Mouse (Mus musculus) bone marrow macrophage, adult 2 months (primary cell): ENCODE measurements around the gene Mapk3. TPM values are rescaled to one million over a fixed set of nuclear protein-coding genes. Genes with fewer than 3 reads are reported as not detected.
A peak's percentile ranks its signal among the peaks of the same experiment; 100 is the strongest.

Experiments used
- H3K27ac ChIP-seq: 2 replicates; pipeline ENCODE4 v1.5.1; 2012; ENCODE audit warnings: low read depth, low read length; ENCODE audit not compliant: insufficient read depth
- H3K4me1 ChIP-seq: 2 replicates; pipeline ENCODE4 v1.6.1; 2012; ENCODE audit warnings: low read length; ENCODE audit not compliant: control insufficient read depth, insufficient read depth
- H3K4me3 ChIP-seq: 2 replicates; pipeline ENCODE4 v1.5.1; 2012; ENCODE audit warnings: mild to moderate bottlenecking, low read length, moderate library complexity; ENCODE audit not compliant: insufficient read depth
- CTCF ChIP-seq: IDR thresholded peaks from 2 replicates; pipeline ENCODE4 v1.5.1; 2012; ENCODE audit warnings: low read depth, mild to moderate bottlenecking, low read length, moderate library complexity
- POLR2A ChIP-seq: IDR thresholded peaks from 2 replicates; pipeline ENCODE4 v1.6.1; 2012; ENCODE audit warnings: mild to moderate bottlenecking, low read depth, low read length, borderline replicate concordance
- polyA plus RNA-seq: library from polyadenylated mRNA; stranded (reverse); fragments of >200 nt; gene quantifications from 2 replicates; pipeline ENCODE4 v1.2.4, GENCODE M21; 2012; ENCODE audit not compliant: missing spikeins, insufficient read depth, insufficient read length

Mapk3 gene
- polyA plus RNA-seq, 1 experiment = 390 TPM

DNA sequence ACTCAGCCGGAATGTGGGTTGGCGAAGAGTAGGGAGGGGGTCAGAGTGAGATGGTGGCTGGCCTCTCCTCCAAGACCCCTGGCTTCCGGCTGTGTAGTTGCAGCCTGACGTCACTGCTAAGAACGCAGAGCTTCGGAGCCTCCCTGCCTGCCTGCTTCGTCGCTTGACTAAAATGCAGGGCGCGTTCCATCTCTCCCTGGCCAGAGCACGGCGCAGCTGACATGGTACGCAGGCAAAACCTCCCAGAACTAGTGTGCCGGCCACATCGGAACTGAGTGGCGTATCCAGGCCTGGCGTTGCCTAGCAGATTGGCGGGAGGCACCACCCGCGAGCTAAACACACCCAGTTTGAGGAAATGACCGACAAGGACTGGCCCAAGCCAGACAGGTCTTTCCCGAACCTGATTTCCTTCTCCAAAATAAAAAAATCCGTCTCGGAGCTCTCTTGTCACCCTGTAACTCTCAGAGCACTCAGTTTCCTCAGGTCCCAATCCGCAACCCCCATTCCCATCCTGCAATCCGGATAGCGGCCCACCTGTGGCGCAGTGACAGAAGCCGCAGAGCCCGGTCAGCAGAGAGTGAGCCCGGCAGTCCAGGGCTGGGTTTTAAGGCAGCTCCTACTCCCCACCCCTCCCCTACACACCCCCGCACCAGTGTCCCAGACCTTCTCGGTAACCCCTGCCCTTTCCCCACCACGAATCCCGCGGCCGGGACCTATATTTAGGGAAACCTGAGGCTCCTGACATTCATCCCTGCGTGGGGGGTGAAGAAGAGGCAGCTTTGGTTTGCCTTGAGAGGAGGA, 40.3 kb downstream of the Mapk3 start:
- peak overlapping the region; percentile 89 for H3K27ac ChIP-seq
- H3K4me3 ChIP-seq = peak overlapping the region; percentile 73
- TF ChIP-seq CTCF (no peak), POLR2A (no peak)
- peaks cover 43% of the 10 kb centered on the region for H3K4me1 ChIP-seq

DNA sequence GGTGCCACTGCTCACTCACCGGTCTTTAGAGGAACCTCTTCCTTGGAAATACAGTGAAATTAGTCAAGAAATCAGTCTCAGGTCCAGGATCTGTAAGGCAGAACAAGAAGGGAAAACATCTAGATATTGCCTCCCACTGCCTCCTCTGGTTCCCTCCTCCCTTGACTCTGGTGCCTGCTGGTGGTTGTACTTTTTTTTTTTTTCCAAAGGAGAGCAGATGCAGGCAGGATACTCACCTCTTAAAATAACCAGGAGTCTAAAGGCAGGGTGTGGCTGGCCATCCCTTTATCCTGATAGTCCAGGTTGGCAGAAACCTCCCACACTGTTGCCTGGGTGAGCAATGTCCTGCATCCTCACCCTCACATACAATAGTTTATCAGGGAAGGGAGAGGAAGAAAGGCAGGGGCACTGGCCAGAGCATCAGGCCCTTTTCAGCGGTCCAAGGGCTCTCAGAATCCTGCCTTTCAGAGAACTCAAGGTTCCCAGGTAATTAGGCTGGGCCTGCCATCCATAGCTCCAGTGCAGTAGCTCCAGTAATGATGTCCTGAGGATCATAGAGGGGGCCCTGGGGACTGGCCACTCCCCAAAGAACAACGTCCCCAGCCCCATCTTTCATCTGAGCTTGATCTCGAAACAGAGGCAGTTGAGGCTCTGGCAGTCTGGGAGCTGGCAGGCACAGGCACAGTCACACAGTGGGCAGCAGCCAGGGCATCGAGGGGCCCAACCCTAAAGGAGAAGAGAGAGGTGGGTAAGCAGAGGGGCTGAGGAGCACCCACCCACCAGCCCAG, 41.1 kb downstream of the Mapk3 start:
- Histone ChIP-seq H3K4me3 (peak overlapping the region; percentile 73), H3K27ac (peak overlapping the region; percentile 89), H3K4me1 (peaks cover 40% of the 10 kb centered on the region)
- TF ChIP-seq CTCF (no peak), POLR2A (no peak)

DNA sequence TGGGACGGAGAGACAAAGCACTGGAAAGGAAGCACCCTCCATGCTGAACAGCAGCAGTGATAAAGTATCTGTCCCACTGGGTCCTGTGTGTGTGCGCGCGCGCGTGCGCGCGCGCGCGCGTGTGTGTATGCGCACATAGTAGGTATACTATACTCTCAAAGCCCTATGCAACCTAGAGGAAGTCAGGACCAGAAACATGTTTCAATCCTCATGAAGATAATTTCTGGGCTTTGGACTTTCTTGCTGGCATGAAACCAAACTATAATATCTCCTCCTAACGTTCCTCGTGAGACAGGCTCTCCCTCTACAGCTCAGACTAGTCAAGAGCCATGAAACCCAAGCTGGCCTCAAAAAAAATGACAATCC, 41.6 kb downstream of the Mapk3 start:
- TF ChIP-seq CTCF (no peak), POLR2A (no peak)
- Histone ChIP-seq H3K4me1 (peaks cover 38% of the 10 kb centered on the region), H3K4me3 (no peak overlapping the region), H3K27ac (no peak overlapping the region)

DNA sequence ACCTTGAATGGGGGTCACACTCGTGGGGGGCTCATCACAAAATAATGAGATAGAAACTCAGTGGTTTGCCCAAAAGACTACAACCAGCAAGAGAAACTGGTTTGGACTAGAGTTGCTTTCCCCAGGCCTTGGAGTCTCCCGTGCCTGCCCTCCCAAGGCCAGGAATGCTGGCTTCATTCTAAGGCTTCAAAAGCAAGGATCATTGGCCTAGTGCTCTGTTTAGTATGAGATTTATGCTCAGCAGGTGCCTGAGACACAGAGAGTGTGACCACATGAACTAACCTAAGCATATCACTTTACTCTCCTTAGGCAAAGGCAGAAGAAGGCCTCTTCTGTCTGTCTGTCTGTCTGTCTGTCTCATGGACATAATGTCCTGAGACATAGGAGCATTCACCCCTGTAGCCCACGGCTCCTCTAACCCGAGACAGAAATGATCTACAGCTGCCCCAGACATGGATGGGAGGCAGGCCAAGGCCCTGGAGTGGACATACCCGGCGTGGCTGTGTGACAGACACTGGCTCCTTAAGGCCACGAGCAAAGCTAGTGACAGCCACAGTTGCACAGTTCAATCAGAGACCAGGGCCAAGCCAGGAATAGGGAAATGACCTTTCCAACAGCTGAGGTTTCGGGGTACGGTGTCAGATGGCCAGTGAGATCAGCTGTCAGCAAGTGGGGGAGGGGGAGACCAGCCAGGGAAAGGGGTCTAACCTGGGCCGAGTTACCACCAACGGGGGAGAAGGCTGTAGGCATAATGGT, 42.9 kb downstream of the Mapk3 start:
- Histone ChIP-seq H3K4me1 (peaks cover 38% of the 10 kb centered on the region), H3K27ac (peak overlapping the region; percentile 28), H3K4me3 (no peak overlapping the region)
- no peak for TF ChIP-seq CTCF
- no peak for TF ChIP-seq POLR2A

DNA sequence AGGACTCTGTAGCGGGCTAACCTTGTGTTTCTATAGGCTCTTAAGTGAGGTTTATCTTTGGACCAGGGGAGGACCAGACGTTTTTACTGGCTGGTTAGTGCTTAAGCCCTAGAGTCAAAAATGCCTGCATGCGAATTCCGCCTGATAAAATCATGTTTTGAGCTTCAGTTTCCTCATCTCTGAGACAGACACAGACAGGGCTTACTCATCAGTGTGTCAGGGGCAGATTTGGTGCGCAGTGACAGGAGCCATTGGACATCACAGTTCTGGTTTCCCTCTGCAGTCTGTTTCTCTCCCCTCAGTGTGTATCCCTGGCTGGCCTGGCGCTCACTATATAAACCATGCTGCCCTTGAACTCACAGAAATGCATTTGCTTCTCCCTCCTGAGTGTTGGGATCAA, 43.8 kb downstream of the Mapk3 start:
- peaks cover 43% of the 10 kb centered on the region for H3K4me1 ChIP-seq
- no peak overlapping the region for H3K4me3 ChIP-seq
- H3K27ac ChIP-seq = peak overlapping the region; percentile 22
- TF ChIP-seq CTCF (no peak), POLR2A (no peak)

DNA sequence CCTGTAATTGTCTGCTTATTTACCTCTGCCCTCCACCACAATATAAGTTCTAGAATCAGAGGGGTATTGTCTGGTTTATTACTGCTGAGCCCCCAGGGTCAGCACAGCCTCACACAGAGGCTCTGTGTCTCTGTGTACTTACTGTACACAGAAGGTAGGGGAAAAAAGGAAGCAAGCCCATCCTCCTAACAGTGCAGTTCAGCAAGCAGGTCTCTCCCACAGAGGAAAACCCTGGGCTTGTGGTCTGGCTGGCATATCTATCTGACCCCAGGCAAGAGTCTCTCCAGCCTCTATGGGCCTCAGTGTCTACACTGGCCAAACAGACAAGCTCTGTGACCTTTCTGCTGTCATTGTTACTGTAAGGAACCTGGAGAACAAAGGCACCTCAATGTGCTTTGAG, 44.4 kb downstream of the Mapk3 start:
- TF ChIP-seq POLR2A (no peak), CTCF (no peak)
- H3K4me1 ChIP-seq = peaks cover 43% of the 10 kb centered on the region
- H3K4me3 ChIP-seq = no peak overlapping the region
- no peak overlapping the region; the same call in 1 of the 2 replicates for H3K27ac ChIP-seq

DNA sequence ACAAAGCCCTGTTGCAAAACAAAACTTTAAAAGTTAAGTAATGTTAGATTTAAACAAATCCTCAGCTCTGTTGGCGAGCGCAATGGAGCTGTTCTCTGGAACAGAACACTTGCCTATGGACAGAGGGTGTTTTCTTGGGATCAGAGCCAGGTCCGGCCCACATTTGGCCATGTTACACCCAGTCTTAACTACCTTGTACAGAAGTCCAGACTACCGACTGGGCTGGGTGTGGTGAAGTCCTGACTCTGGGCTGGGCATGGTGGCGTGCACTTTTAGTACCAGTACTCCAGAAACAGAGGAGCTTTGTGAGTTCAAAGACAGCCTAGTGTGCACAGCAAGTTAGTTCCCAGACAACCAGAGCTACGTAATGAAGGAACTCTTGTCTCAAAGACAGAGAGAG, 47.6 kb downstream of the Mapk3 start:
- TF ChIP-seq CTCF (no peak), POLR2A (no peak)
- Histone ChIP-seq H3K4me1 (peaks cover 29% of the 10 kb centered on the region), H3K4me3 (no peak overlapping the region), H3K27ac (no peak overlapping the region)

DNA sequence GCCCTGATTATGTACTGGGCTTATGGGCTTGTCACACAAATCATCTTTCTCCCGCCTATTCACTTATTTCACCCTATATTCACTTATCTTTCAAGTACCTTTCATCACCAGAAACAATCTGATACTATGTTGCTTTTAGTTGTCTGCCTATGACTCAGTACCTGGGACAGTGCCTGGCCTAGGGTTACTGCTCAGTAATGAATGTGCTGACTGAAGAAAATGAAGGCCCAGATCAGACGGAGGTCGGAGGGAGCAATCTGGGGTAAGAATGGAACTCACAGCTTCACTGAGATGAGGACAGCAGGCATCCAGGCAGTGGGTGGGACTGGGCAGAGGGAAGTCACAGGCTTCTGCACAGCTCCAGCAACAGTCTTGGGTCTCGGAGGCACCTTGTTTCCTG, 48.0 kb downstream of the Mapk3 start:
- peaks cover 25% of the 10 kb centered on the region for H3K4me1 ChIP-seq
- H3K27ac ChIP-seq = no peak overlapping the region
- no peak for TF ChIP-seq POLR2A
- no peak for TF ChIP-seq CTCF
- H3K4me3 ChIP-seq = no peak overlapping the region

DNA sequence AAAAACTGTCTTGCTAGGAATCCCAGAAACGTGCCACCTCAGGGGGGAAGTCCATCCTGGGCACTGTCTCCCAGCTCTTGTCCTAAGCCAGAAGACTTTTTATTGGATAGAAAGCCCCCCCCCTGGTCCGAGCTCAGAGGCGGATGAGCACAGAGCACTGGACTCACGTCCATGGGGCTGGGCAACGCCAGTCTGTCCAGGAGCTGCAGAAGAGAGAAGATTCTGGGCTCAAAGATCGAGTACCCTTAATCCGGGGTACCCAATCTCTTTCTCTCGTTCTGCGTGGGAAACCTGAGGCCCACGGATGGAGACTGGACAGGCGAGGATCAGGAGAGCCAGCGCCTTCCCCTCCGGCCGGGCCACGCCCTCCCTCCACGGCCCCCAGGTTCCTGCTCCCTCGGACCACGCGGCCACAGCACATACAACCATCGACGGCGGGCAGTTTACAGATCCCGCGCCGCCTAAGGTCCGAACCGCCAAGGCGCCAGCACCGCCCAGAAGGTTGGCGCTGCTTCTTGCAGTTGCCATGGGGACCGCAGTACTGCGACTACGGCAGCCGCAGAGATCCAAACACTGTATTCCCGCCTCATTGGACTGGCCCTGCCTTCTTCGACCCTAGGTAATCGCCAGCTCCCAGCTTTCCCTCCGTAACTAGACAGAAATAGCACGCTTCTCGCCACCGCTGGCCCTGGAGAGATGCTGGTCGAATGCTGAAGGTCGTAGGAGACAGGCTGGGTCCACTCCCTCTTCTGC, 49.5 kb downstream of the Mapk3 start:
- TF ChIP-seq POLR2A = no peak
- TF ChIP-seq CTCF = no peak
- Histone ChIP-seq H3K27ac (peak overlapping the region; percentile 48), H3K4me3 (peak overlapping the region; percentile 73), H3K4me1 (peaks cover 10% of the 10 kb centered on the region)
